Mouse (Mus musculus) heart, adult 8-10 months (tissue): ENCODE measurements around the gene Sept6. TPM values are rescaled to one million over a fixed set of nuclear protein-coding genes. Genes with fewer than 3 reads are reported as not detected.

Experiments used
- DNase-seq: peaks from one replicate; pipeline ENCODE4 v3.0.0; 2022; ENCODE audit warnings: low spot score
- total RNA-seq, 4 experiments: library from RNA; stranded (reverse); gene quantifications; 2 replicates each; pipeline ENCODE4 v1.2.4; 2022

The Sept6 gene
- total RNA-seq, 4 experiments from 2014 or later: 2.4 to 6.1 (median 3.7) TPM

DNA sequence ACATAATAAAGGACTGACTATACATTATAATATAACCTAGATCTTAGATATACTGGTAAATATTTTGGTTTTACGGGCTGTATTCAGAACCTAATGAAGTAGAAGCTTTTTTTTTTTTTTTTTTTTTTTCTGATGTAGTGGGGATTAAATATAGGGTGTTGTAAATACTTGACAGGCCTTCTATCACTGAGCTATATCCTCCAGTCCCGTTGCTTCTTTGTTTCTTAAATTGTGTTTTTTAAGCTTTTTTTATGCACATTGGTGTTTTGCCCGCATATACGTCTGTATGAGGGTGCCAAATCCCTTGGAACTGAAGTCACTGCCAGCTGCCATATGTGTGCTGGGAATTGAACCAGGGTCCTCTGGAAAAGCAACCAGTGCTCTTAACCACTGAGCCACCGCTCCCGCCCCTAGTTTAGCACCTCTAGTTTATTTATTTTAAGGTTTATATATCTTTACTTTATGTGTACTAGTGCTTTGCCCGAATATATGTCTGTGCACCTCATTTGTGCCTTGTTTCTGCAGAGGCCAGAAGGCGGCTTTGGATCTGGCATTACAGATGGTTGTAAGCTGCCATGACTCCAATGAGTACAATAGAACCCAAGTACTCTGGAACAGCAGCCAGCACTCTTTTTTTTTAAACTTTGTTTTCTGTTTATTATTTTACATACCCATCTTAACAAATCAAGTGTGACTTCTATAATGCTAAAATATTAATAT is 126.8 kb downstream of the Sept6 start:
- no peak for DNase-seq

DNA sequence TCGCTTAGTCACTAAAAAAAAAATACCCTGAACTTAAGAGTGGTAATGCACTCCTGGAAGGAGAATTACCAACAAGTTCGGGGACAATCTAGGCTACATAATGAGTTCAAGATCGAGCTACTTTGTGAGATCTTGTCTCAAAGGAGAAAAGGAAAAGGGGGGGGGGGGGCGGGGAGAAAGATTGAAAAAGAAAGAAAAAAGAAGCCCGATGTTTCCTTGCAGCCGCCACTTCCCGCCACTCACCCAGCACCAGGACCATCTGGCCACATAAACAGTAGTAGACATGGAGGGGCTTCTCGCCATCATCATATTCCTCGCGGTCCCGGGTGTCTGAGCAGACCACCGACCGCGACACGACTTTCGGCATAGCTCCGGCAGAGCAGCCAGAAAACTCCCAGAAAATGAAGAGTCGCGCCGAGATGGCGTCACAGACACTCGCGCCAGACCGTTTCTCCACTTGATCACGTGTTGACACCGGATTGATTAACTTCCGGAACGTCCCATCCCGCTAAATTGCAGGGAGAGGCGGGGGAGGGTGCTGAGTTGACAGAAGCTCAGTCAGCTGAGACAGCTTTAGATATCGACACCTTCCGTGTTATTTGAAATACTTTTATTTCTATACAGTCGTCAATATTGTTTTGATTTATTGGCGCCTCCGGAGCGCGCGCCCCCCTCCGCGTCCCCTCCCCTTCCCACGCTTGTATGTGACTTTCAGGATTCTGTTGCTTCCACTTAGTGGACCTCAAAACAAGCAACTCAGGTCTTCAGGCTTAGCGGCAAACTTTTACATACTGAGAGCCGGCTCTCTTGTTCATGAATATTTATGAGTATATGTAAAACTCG is 127.6 kb downstream of the Sept6 start:
- DNase-seq: peak; percentile 85

Other genes with a start within 250 kb of the Sept6 start
- under 1 TPM in 1 of 4 experiments, not detected in 3; 0.53 TPM for gene Slc25a43, start 248.1 kb downstream of the Sept6 start, total RNA-seq
- gene Slc25a5, start 196.1 kb downstream of the Sept6 start, total RNA-seq: 100 to 1,000 TPM; 320 to 424 (median 359) TPM
- 10 to 100 TPM; 61.7 to 72.1 (median 66.5) TPM for gene Ube2a, start 117.9 kb downstream of the Sept6 start, total RNA-seq
- 10 to 100 TPM; 14.4 to 16.6 (median 15.4) TPM for gene C330007P06Rik, start 117.7 kb downstream of the Sept6 start, total RNA-seq
- gene Nkrf, start 88.9 kb downstream of the Sept6 start, total RNA-seq: 1 to 10 TPM; 3.2 to 4.2 (median 3.5) TPM
- gene Sowahd, start 57.1 kb upstream of the Sept6 start, total RNA-seq: not detected
- gene Rpl39, start 93.6 kb upstream of the Sept6 start, total RNA-seq: 100 to 1,000 TPM; 254 to 346 (median 312) TPM
- 10 to 100 TPM in 1 of 4 experiments, 1 to 10 TPM in 3; 6.6 to 10.5 (median 7.5) TPM for gene Upf3b, start 118.5 kb upstream of the Sept6 start, total RNA-seq
- 10 to 100 TPM; 10.2 to 11.2 (median 10.6) TPM for gene Nkap, start 135.0 kb upstream of the Sept6 start, total RNA-seq
- gene Akap14, start 177.0 kb upstream of the Sept6 start, total RNA-seq: not detected
- gene Ndufa1, start 199.4 kb upstream of the Sept6 start, total RNA-seq: 1,000 to 10,000 TPM in 1 of 4 experiments, 100 to 1,000 TPM in 3; 768 to 1,020 (median 863) TPM
- 1 to 10 TPM; 1.4 to 2.1 (median 1.8) TPM for gene Rnf113a1, start 199.5 kb upstream of the Sept6 start, total RNA-seq
- gene Gm9, start 219.2 kb upstream of the Sept6 start, total RNA-seq: not detected
- not detected for gene Rhox1, start 230.5 kb upstream of the Sept6 start, total RNA-seq